In the genomic region with DNA sequence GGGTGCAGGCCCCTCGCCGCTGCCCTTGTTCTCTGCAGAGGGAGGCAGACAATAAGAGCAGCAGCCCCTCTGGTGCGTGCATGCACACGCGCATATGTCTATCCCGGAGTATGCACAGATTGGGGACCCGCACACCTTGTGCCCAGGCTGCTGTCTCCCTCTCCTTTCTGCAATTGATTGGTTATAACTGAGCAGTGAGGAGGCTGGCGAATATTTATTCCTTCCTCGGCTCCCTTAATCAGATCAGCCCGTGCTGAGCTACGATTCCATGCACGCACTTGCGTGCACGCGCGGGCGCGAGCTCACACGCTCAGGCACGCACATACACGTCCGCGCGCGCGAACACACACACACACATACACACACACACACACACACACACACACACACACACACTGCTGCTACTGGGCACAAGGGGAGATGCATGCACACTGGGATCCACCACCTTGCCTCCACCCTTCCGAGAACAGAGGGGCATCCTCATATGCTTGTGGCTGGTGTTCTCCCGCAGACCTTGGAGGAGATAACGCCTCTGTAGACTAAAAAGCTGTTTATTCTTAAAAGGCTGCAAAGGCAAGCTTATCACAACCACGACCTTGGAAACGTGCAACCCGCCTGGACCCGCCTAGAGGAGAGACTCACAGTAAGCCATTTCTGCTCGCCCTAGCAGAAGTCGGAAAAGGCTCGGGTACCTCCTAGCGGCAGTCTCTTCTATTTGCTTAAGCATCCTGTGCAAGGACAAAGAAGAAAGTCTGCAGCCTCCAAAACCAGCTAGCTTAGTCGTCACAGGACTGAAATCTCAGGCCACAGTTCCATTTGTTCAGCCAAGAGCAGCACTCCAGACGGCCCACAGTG, we compare ENCODE assay signal across 8 mouse cellular contexts. TPM values are rescaled to one million over a fixed set of nuclear protein-coding genes. Genes with fewer than 3 reads are reported as not detected.
DNase-seq lines count a peak whose midpoint lies in the region; ATAC-seq and TF ChIP-seq lines count a peak whose summit lies in the region.

No protein-coding gene starts in this region.

- peak; percentile 85 for TF ChIP-seq CTCF in kidney, postnatal 0 days (IDR thresholded peaks at IDR 0.05; ENCODE audit: low read depth)

- no peak overlapping the region; a peak in 1 of 4 replicates for H3K27ac ChIP-seq in heart, embryonic 14.5 days (replicated peaks in 1 of 2; ENCODE audit: control insufficient read depth in 1 of 2, insufficient read depth in 1 of 2, low read depth in 2 of 2, low read length in 2 of 2)
- H3K27ac ChIP-seq in kidney, postnatal 0 days = 0 out of 2 replicates have a peak overlapping the region, but pooled peaks have one; percentile 5
- peak overlapping the region; percentile 97 for H3K27ac ChIP-seq in midbrain, embryonic 16.5 days (ENCODE audit: low read length)
- H3K27ac ChIP-seq in stomach, embryonic 14.5 days (ENCODE audit: low read length) = peak overlapping the region; percentile 67

- peaks cover 19% of the 10 kb centered on the region for H3K27me3 ChIP-seq in heart, embryonic 14.5 days (ENCODE audit: control insufficient read depth, insufficient read depth, low read length)
- H3K27me3 ChIP-seq in kidney, postnatal 0 days (ENCODE audit: insufficient read depth, low read length) = peaks cover 8% of the 10 kb centered on the region; the same call in 1 of the 2 replicates
- no peaks in the 10 kb centered on the region for H3K27me3 ChIP-seq in midbrain, embryonic 16.5 days (ENCODE audit: control insufficient read depth, insufficient read depth, low read depth, low read length)
- 0 out of 2 replicates have a peak, but pooled peaks cover 3% of the 10 kb centered on the region for H3K27me3 ChIP-seq in stomach, embryonic 14.5 days (ENCODE audit: control insufficient read depth, insufficient read depth, low read length)

- H3K36me3 ChIP-seq in heart, embryonic 14.5 days (ENCODE audit: control insufficient read depth, insufficient read depth, low read length) = no peaks in the 10 kb centered on the region
- no peaks in the 10 kb centered on the region for H3K36me3 ChIP-seq in kidney, postnatal 0 days (ENCODE audit: insufficient read depth, low read length)
- H3K36me3 ChIP-seq in midbrain, embryonic 16.5 days (ENCODE audit: control insufficient read depth, insufficient read depth, low read length) = peaks cover 4% of the 10 kb centered on the region; the same call in 1 of the 2 replicates
- no peaks in the 10 kb centered on the region for H3K36me3 ChIP-seq in stomach, embryonic 14.5 days (ENCODE audit: control insufficient read depth, insufficient read depth, low read length)

- no peaks in the 10 kb centered on the region for H3K9me3 ChIP-seq in heart, embryonic 14.5 days (ENCODE audit: control insufficient read depth, low read length)
- H3K9me3 ChIP-seq in kidney, postnatal 0 days (replicated peaks; ENCODE audit: low read length) = no peaks in the 10 kb centered on the region
- H3K9me3 ChIP-seq in midbrain, embryonic 16.5 days (replicated peaks; ENCODE audit: control insufficient read depth, low read length, poor library complexity, severe bottlenecking) = no peaks in the 10 kb centered on the region
- H3K9me3 ChIP-seq in stomach, embryonic 14.5 days (ENCODE audit: control insufficient read depth, low read depth, low read length) = no peaks in the 10 kb centered on the region

- peak; percentile 69 for ATAC-seq in heart, embryonic 14.5 days (ENCODE audit: insufficient number of reproducible peaks, insufficient read depth, low FRiP score, low read depth)
- peak; percentile 84 for ATAC-seq in kidney, postnatal 0 days (replicated peaks; ENCODE audit: low FRiP score, low read depth)
- peak; percentile 94 for ATAC-seq in midbrain, embryonic 16.5 days
- peak; percentile 80 for ATAC-seq in stomach, embryonic 14.5 days (ENCODE audit: insufficient number of reproducible peaks, insufficient read depth, low FRiP score, low read depth)

- H3K9ac ChIP-seq in heart, embryonic 14.5 days (ENCODE audit: low read length) = peak overlapping the region; percentile 69
- H3K9ac ChIP-seq in kidney, postnatal 0 days (ENCODE audit: low read depth, low read length) = peak overlapping the region; percentile 59
- H3K9ac ChIP-seq in midbrain, embryonic 16.5 days (ENCODE audit: low read depth, low read length) = peak overlapping the region; percentile 85
- H3K9ac ChIP-seq in stomach, embryonic 14.5 days (replicated peaks; ENCODE audit: low read depth, low read length) = peak overlapping the region; percentile 40; the same call in 1 of the 2 replicates

- H3K4me1 ChIP-seq in heart, embryonic 14.5 days (ENCODE audit: control insufficient read depth in 2 of 2, insufficient read depth in 2 of 2, low read length in 2 of 2) = no peaks in the 10 kb centered on the region
- 0 out of 2 replicates have a peak, but pooled peaks cover 3% of the 10 kb centered on the region for H3K4me1 ChIP-seq in kidney, postnatal 0 days (replicated peaks; ENCODE audit: insufficient read depth, low read length)
- H3K4me1 ChIP-seq in midbrain, embryonic 16.5 days (ENCODE audit: control insufficient read depth, insufficient read depth, low read length) = peaks cover 22% of the 10 kb centered on the region
- no peaks in the 10 kb centered on the region for H3K4me1 ChIP-seq in stomach, embryonic 14.5 days (ENCODE audit: control insufficient read depth, insufficient read depth, low read length)

- peak overlapping the region; percentile 99 for H3K4me2 ChIP-seq in heart, embryonic 14.5 days (ENCODE audit: low read length)
- peak overlapping the region; percentile 98 for H3K4me2 ChIP-seq in kidney, postnatal 0 days (ENCODE audit: low read length)
- peak overlapping the region; percentile 60 for H3K4me2 ChIP-seq in midbrain, embryonic 16.5 days (ENCODE audit: low read length)
- H3K4me2 ChIP-seq in stomach, embryonic 14.5 days (replicated peaks; ENCODE audit: low read depth, low read length) = peak overlapping the region; percentile 97

- DNase-seq in gastrocnemius, postnatal 10 days = peak; percentile 49
- no peak for DNase-seq in gastrocnemius, adult 8-10 months (ENCODE audit: low spot score in 2 of 2)
- peak; percentile 81 for DNase-seq in embryo, embryonic 9.5 days (ENCODE audit: extremely low spot score)
- peak; percentile 97 for DNase-seq in kidney, postnatal 0 days (ENCODE audit: low spot score)
- DNase-seq in liver = peak; percentile 73

- WGBS in heart, embryonic 14.5 days = under 1% methylated on average over 39 of the region's 39 CpGs
- under 1% methylated on average over 39 of the region's 39 CpGs for WGBS in kidney, postnatal 0 days
- WGBS in midbrain, embryonic 16.5 days = under 1% methylated on average over 39 of the region's 39 CpGs
- WGBS in stomach, embryonic 14.5 days = under 1% methylated on average over 39 of the region's 39 CpGs

- H3K4me3 ChIP-seq in heart, embryonic 14.5 days (ENCODE audit: control insufficient read depth in 1 of 2, insufficient read depth in 1 of 2, low read depth in 1 of 2, low read length in 2 of 2) = peak overlapping the region; percentile 63 to 71
- H3K4me3 ChIP-seq in kidney, postnatal 0 days (replicated peaks; ENCODE audit: low read depth, low read length) = peak overlapping the region; percentile 59
- H3K4me3 ChIP-seq in midbrain, embryonic 16.5 days (ENCODE audit: low read depth, low read length) = peak overlapping the region; percentile 72
- peak overlapping the region; percentile 57 for H3K4me3 ChIP-seq in stomach, embryonic 14.5 days (ENCODE audit: low read depth, low read length)

RNA-seq across cellular contexts. Expression of a gene that starts 0.5 kb away (rescaled TPM):
- under 1 TPM; 0.27 to 0.42 TPM for total RNA-seq in gastrocnemius, postnatal 10 days (2021)
- total RNA-seq in gastrocnemius, adult 8-10 months (2022) = under 1 TPM; 0.08 to 0.19 (median 0.13) TPM
- polyA plus RNA-seq in heart, embryonic 14.5 days (2014; fragmentation: Nextera tagmentation; extraction: Ambion mirVana) = 0.82 and 1.1 TPM in 2 replicates
- polyA plus RNA-seq in kidney, postnatal 0 days (2015; fragmentation: Nextera tagmentation; extraction: Ambion mirVana) = 2.3 and 2.4 TPM in 2 replicates
- polyA plus RNA-seq in midbrain, embryonic 16.5 days (2015; fragmentation: Nextera tagmentation; extraction: Ambion mirVana) = 7.5 and 8.3 TPM in 2 replicates
- polyA plus RNA-seq in stomach, embryonic 14.5 days (2014; fragmentation: Nextera tagmentation; extraction: Ambion mirVana) = 0.90 and 1.1 TPM in 2 replicates

Comparison
In these comparisons a context has a peak if more than half of its experiments do, and no peak if none do; other contexts are left out.
1. DNase-seq: peak in gastrocnemius, postnatal 10 days (single experiment), embryo, embryonic 9.5 days (single experiment), kidney, postnatal 0 days (single experiment) and liver (single experiment); none in gastrocnemius, adult 8-10 months (0 of 2).
2. H3K27ac ChIP-seq: peak in kidney, postnatal 0 days (single experiment), midbrain, embryonic 16.5 days (single experiment) and stomach, embryonic 14.5 days (single experiment); none in heart, embryonic 14.5 days (0 of 2).
3. Peak in every context shown above with its lines, with median percentiles within 50 percentile points of each other: ATAC-seq, H3K4me2 ChIP-seq, H3K4me3 ChIP-seq and H3K9ac ChIP-seq.